Mouse (Mus musculus) MEL (cell line): ENCODE measurements around the gene Fermt2.

ENCODE experiments used
- CTCF ChIP-seq, 3 experiments: IDR thresholded peaks in 2 of 3; conservative IDR thresholded peaks in 1 of 3; 2 replicates each; pipeline ENCODE4 v1.5.1; 2011 to 2012; ENCODE audit warnings: low read length in 3 of 3, low read depth in 2 of 3, mild to moderate bottlenecking in 2 of 3, improper control_type of control experiment in 1 of 3, inconsistent platforms in 1 of 3, mixed read lengths in 1 of 3, moderate library complexity in 1 of 3; ENCODE audit not compliant: control insufficient read depth in 1 of 3, insufficient read depth in 1 of 3, poor library complexity in 1 of 3, severe bottlenecking in 1 of 3
- POLR2A ChIP-seq, 2 experiments: IDR thresholded peaks; 2 replicates each; pipeline ENCODE4 v1.6.1; 2011 to 2012; ENCODE audit warnings: low read length in 2 of 2, mild to moderate bottlenecking in 2 of 2, control low read depth in 1 of 2, improper control_type of control experiment in 1 of 2, low read depth in 1 of 2, moderate library complexity in 1 of 2; ENCODE audit not compliant: control insufficient read depth in 1 of 2, insufficient read depth in 1 of 2, poor library complexity in 1 of 2

GRCm38 (mm10) chr14:45478515-45478914 lies 51.4 kb downstream of the Fermt2 start:
- TF ChIP-seq CTCF (IDR thresholded peaks at IDR 0.05 in 2 of 3, conservative IDR thresholded peaks at IDR 0.05 in 1 of 3; ENCODE audit: control insufficient read depth in 1 of 3, insufficient read depth in 1 of 3, low read depth in 2 of 3, low read length in 3 of 3, poor library complexity in 1 of 3, severe bottlenecking in 1 of 3) (no peak), POLR2A (IDR thresholded peaks at IDR 0.05; ENCODE audit: control insufficient read depth in 1 of 2, insufficient read depth in 1 of 2, low read depth in 1 of 2, low read length in 2 of 2, poor library complexity in 1 of 2) (no peak)
